Mouse (Mus musculus) cerebellum, adult 2 months (tissue): ENCODE measurements around the gene D5Ertd579e. TPM values are rescaled to one million over a fixed set of nuclear protein-coding genes. Genes with fewer than 3 reads are reported as not detected.

ENCODE experiments used
- DNase-seq, 2 experiments: peaks; one replicate each; pipeline ENCODE4 v3.0.0; 2021
- H3K27ac ChIP-seq: fragments of 200-500 bp; 2 replicates; pipeline ENCODE4 v1.5.1; 2012; ENCODE audit warnings: low read length, control low read depth, inconsistent platforms; ENCODE audit not compliant: insufficient read depth
- H3K27me3 ChIP-seq: fragments of 200-500 bp; 2 replicates; pipeline ENCODE4 v1.6.1; 2012; ENCODE audit warnings: inconsistent platforms, mild to moderate bottlenecking, low read length, moderate library complexity; ENCODE audit not compliant: control insufficient read depth, insufficient read depth
- H3K4me1 ChIP-seq: fragments of 200-500 bp; 2 replicates; pipeline ENCODE4 v1.6.1; 2011; ENCODE audit warnings: low read length; ENCODE audit not compliant: control insufficient read depth, insufficient read depth
- H3K4me3 ChIP-seq: fragments of 200-500 bp; replicated peaks from 2 replicates; pipeline ENCODE3; 2011; ENCODE audit warnings: mild to moderate bottlenecking, low read depth, low read length, control low read depth; ENCODE audit not compliant: insufficient read depth
- CTCF ChIP-seq: fragments of 200-500 bp; IDR thresholded peaks from 2 replicates; pipeline ENCODE4 v1.5.1; 2011; ENCODE audit warnings: low read depth, mild to moderate bottlenecking, control low read depth, low read length, moderate library complexity, borderline replicate concordance; ENCODE audit not compliant: insufficient read depth
- POLR2A ChIP-seq: fragments of 200-500 bp; IDR thresholded peaks from 2 replicates; pipeline ENCODE4 v1.6.1; 2011; ENCODE audit warnings: low read length, control low read depth, borderline replicate concordance; ENCODE audit not compliant: insufficient read depth
- WGBS: fragments of 180-500 bp; shearing (Covaris S2); methylation state at CpG from one replicate; pipeline ENCODE4 v1.1.7; 2018; 5-methylcytosine and 5-hydroxymethylcytosine counted together
- polyA plus RNA-seq: library from polyadenylated mRNA; depleted of rRNA; stranded (reverse); fragments of >200 nt; gene quantifications from 2 replicates; pipeline ENCODE4 v1.2.3, GENCODE M21; 2012

Gene D5Ertd579e
- polyA plus RNA-seq, 1 experiment: 69.4 TPM

DNA sequence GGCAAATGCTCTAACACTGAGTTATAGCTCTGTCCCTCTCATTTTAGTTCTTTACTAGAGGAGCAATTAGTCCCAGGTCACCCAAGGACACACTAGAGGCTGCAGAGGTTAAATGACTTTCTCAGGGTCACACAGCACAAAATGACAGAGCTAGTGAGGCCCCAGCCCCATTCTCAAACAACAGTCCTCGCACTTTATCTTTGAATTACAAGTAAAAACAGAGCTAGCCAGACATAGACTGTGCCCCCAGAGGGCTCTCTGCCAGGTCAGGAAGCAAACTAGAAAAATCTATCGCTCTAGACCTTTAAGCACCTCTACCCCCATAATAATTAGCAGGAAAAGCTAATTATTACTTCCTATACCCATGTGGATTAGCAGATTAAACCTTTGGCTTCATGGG lies 128.2 kb downstream of the D5Ertd579e start:
- DNase-seq: no peak
- 88% methylated on average over 2 of the region's 2 CpGs for WGBS
- no peak overlapping the region for H3K27ac ChIP-seq
- H3K4me3 ChIP-seq: no peak overlapping the region
- TF ChIP-seq POLR2A (no peak), CTCF (no peak)
- H3K27me3 ChIP-seq: no peaks in the 10 kb centered on the region
- H3K4me1 ChIP-seq: 0 out of 2 replicates have a peak, but pooled peaks cover 3% of the 10 kb centered on the region

DNA sequence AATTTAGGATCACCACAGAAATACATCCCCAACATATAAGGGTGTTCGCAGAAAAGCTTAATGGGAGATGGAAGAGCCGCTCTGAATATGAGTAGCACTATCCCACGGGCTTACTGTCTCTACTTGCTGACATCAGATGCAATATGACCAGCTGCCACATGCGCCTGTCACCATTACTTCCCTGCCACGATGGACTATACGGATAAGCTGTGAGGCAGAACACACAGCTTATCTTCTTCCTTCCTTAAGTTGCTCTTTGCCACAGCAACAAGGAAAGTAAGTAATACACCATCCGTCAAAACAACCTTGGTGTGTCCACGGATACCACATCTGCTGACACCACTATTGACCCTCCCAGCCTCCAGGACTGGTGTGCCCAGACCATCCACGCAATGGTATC lies 131.3 kb downstream of the D5Ertd579e start:
- no peak for TF ChIP-seq CTCF
- TF ChIP-seq POLR2A: no peak
- 88% methylated on average over 9 of the region's 9 CpGs for WGBS
- no peak for DNase-seq
- Histone ChIP-seq H3K27ac (no peak overlapping the region), H3K4me1 (0 out of 2 replicates have a peak, but pooled peaks cover 3% of the 10 kb centered on the region), H3K4me3 (no peak overlapping the region), H3K27me3 (no peaks in the 10 kb centered on the region)

DNA sequence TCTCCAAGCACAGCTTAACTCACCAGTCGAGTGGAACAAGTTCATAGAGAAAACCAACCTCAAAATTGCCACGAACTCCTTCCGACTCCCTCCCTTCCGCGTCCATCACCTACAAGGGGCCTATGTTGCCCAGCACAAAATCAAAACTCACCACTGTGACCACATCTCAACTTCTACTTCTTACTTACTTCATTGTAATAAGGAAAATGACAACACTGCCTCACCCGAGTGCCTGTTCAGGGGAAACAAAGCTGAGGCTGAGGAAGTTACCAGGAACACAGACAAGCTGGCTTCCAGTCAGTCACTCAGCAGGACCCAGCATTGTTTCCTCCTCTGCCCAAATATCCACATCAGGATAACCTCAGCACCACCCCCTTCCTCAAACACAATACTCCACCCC lies 132.1 kb downstream of the D5Ertd579e start:
- WGBS: 86% methylated on average over 6 of the region's 6 CpGs
- TF ChIP-seq POLR2A: no peak
- 0 out of 2 replicates have a peak, but pooled peaks cover 3% of the 10 kb centered on the region for H3K4me1 ChIP-seq
- H3K27me3 ChIP-seq: no peaks in the 10 kb centered on the region
- H3K4me3 ChIP-seq: no peak overlapping the region
- no peak for DNase-seq
- no peak overlapping the region for H3K27ac ChIP-seq

DNA sequence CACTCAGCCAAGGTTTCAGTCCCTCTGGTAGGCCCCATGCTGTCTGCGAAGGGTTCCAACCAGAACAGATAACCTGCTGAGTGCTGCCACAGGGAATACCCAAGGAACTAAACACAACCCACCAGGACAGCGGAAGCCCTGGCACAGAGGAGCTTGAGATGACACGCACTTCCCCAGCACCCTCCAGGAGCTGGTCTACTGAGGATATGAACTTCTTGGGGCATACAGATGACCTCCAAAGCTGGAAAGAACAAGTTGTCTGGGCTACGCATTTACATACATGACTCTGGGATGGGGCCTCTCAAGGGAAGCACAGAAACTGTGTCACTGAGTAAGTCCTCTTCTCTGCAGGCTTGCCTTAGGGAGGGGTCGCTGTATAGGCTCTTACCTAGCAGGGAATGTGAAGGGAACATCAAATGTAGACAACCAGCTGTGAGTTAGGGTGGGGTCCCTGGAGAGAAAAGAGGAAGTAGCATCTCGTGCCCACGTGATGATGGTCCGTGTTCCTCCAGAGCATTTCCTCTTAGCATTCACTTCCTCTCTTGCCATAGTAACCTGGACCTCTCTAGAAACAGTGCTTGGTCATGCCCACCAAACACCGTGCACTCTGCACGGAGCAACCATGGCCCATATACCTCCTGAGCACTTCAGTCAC lies 132.9 kb downstream of the D5Ertd579e start:
- WGBS: 90% methylated on average over 10 of the region's 10 CpGs
- Histone ChIP-seq H3K4me1 (0 out of 2 replicates have a peak, but pooled peaks cover 3% of the 10 kb centered on the region), H3K27me3 (no peaks in the 10 kb centered on the region), H3K27ac (no peak overlapping the region), H3K4me3 (no peak overlapping the region)
- TF ChIP-seq POLR2A (no peak), CTCF (no peak)
- DNase-seq: no peak

DNA sequence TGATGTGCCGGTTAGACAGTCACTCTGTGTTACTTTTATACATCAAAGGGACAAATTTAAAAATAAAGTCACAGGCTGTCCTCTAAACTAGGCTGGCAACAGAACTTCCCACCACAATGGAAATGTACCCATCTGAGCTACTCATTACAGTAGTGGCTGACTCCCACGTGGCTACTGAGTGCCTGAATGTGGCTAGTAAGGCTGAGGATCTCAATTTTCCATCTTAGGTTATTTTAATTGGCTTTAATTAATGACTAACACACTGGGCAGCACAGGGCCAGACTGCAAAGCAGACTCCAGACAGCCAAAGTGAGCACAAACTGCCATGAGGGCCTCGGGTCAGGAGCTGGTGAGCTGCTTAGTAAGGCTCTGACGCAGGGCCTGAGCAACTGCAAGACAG lies 134.3 kb downstream of the D5Ertd579e start:
- H3K4me3 ChIP-seq: no peak overlapping the region
- WGBS: 96% methylated on average over 4 of the region's 4 CpGs
- DNase-seq: no peak
- H3K27ac ChIP-seq: no peak overlapping the region
- H3K27me3 ChIP-seq: no peaks in the 10 kb centered on the region
- peaks cover 3% of the 10 kb centered on the region; the same call in 1 of the 2 replicates for H3K4me1 ChIP-seq
- TF ChIP-seq CTCF (no peak), POLR2A (no peak)

DNA sequence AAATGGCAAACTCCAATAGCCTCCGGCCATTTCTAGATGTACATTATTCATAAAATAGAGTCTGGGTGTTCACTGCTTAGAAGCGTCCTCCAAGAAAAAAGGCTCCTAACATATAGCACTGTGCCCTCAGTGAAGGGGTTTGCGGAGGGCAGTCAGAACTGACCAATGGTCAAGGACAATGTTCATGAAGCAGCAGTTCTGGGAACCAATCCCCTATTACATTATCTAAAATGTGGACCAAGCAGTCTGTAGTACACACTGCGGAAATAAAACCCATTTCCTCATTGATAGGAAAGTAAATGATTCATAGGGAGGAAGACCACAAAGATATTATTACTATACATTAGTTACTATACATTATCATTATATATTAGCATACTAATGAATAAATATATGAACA lies 135.3 kb downstream of the D5Ertd579e start:
- H3K4me1 ChIP-seq: peaks cover 3% of the 10 kb centered on the region; the same call in 1 of the 2 replicates
- H3K4me3 ChIP-seq: no peak overlapping the region
- TF ChIP-seq CTCF: no peak
- TF ChIP-seq POLR2A: no peak
- WGBS: 94% methylated on average over 4 of the region's 4 CpGs
- no peak overlapping the region for H3K27ac ChIP-seq
- no peak for DNase-seq
- no peaks in the 10 kb centered on the region for H3K27me3 ChIP-seq

DNA sequence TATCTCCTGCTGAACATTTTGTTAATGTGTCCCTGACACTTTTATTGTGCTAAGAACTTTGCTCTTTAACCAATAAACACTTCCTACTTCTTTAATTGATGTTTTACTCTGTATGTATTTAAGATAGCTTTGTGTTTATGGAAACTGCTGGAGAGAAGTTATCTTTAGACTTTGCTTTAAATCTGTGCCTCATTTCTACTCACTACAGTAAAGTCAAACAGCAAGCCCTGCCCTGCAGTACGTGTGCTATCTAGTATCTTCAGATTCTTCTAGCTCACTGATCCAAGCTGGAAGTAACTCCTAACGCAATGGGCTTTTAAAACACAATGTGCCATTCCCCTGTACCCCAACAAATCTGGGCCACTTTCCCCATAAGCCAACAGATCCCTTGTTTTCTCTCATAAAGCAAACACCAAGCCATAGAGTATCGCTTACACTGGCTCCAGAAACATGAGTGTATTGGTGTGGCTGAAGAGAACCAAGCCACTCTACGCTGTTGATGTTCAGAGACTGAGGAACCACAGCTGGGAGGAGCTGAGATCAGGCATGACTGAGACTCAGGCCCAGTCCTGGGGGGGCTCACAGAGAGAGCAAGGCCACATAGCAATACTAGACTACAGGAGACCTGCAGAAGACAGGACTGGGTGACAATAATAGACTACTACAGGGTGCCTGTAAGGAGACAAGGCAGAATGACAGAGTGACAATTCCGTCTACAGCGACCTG lies 136.2 kb downstream of the D5Ertd579e start:
- WGBS: 91% methylated on average over 6 of the region's 6 CpGs
- TF ChIP-seq POLR2A: no peak
- no peak for TF ChIP-seq CTCF
- no peak overlapping the region for H3K4me3 ChIP-seq
- DNase-seq: no peak
- H3K4me1 ChIP-seq: peaks cover 3% of the 10 kb centered on the region; the same call in 1 of the 2 replicates
- no peak overlapping the region for H3K27ac ChIP-seq
- H3K27me3 ChIP-seq: no peaks in the 10 kb centered on the region

DNA sequence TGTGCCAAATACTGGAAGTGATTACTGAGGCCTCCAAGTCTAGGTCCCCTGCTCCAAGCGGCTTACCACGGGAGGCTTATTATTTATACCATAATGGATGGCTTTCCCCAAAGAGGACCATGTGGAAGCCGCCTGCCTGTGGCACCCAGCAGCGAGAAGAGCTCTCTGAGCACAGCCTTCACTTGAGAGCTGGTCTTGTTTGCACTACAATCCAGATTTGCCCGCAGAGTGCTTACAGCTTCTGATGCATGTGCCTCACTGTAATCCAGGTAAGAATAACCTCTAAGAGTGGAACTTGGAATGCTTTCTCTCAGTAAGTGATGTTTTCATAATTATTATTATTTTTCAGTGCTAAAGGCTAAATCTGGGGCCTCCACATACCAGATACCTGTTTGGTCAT lies 136.7 kb downstream of the D5Ertd579e start:
- TF ChIP-seq CTCF (no peak), POLR2A (no peak)
- WGBS: 89% methylated on average over 5 of the region's 5 CpGs
- H3K27ac ChIP-seq: no peak overlapping the region

More for the DNA sequence above, 136.7 kb downstream of the D5Ertd579e start:
- DNase-seq: no peak
- H3K4me3 ChIP-seq: no peak overlapping the region
- H3K27me3 ChIP-seq: no peaks in the 10 kb centered on the region
- H3K4me1 ChIP-seq: peaks cover 3% of the 10 kb centered on the region; the same call in 1 of the 2 replicates
